Mouse (Mus musculus): ENCODE data around the gene Gdpgp1.

GRCm38 (mm10) chr7:80209669-80210068 is 23.0 kb upstream of the Gdpgp1 start:
- TF ChIP-seq E2F4 (IDR thresholded peaks at IDR 0.05; ENCODE audit: borderline replicate concordance, low read depth, low read length) (no peak), TBP (IDR thresholded peaks at IDR 0.05; ENCODE audit: low read depth, low read length) (peak; percentile 68), RCOR1 (IDR thresholded peaks at IDR 0.05; ENCODE audit: low read depth, low read length) (peak; percentile 69), KAT2A (conservative IDR thresholded peaks at IDR 0.05; ENCODE audit: low read depth, low read length) (no peak), CTCF (IDR thresholded peaks at IDR 0.05 in 2 of 3, conservative IDR thresholded peaks at IDR 0.05 in 1 of 3; ENCODE audit: control insufficient read depth in 1 of 3, insufficient read depth in 1 of 3, low read depth in 2 of 3, low read length in 3 of 3, poor library complexity in 1 of 3, severe bottlenecking in 1 of 3) (no peak)

All from MEL (cell line).